Mouse (Mus musculus) lung, postnatal 25 days (tissue): ENCODE measurements around the gene Ninl.
"Not testable (repeated sequence)": the region's sequence is repeated elsewhere in the genome, so short reads cannot be mapped to it uniquely, and the experiment has no call there.

Experiments
- DNase-seq: peaks from one replicate; pipeline ENCODE4 v3.0.0; 2022; ENCODE audit warnings: low spot score

The Ninl gene

DNA sequence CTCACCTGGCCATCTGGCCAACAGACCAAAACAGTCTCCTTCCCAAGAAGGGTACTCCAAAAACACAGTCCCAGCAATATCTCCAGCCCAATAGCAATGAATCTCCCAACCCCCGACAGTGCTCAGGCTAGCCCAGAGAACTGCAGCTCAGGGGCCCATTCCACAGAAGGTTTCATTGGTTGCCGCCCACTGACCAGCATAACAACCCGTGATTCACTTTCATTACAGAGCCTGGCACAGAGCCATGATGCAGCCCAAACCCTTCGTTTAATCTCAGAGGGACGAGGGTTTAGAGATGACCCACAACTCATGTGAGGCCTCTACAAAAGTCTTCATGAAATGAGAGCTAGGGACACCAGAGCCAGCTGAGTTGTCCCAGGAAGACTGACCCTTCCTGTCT, 90.4 kb downstream of the Ninl start:
- no peak for DNase-seq

DNA sequence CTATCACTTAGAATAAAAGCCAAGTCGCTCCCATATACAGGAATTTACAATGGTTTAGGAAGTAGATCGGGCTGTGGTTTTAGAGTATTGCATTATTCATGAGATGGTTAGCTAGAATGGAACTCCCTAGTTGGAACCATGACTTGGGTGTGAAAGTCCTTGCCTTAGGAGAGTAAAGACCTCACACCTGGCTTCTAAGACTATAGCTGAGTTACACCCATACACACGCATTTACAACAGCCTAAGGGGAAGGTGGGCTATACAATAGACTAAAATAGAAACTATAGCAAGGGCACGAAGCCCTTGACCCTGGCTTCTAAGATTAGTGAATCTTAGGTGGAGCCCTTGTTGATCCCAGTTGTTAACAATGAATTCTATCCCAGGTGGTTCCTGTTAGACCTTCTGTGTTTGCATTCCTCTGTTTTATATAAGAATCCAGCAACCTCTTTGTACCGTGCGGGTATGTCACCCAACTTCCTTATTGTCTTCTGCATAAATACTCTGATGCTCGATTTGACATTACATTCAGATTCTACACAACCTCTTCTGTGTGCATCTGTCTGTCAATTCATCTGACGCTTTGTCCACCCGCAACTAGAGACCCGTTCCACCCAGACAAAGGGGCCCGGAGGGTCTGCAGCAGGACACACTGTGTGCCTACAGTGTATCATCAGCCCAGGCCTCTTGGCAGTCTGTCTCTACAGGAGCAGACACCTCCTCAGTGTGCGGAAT, 91.1 kb downstream of the Ninl start:
- DNase-seq = not testable (repeated sequence)

DNA sequence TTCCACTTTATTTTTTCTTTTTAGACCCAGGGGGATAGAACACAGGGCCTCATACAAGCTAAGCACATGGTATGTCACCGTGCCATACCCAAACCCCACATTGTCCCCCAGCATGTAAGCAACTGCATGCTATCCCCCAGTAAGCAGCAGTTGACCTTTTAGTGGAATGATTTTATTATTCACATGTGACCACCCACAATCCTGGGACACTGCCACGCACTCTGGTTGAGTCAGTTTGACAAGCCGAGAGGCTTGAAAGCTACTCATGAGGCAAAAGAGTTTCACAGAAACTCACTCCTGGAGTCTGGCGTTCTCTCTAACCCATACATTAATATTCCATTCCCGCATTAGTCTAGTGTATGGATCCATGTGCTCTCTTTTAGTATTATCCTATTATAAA, 91.8 kb downstream of the Ninl start:
- DNase-seq = not testable (repeated sequence)

GRCm38 (mm10) chr2:150944017-150944416, 95.2 kb downstream of the Ninl start:
- no peak for DNase-seq

DNA sequence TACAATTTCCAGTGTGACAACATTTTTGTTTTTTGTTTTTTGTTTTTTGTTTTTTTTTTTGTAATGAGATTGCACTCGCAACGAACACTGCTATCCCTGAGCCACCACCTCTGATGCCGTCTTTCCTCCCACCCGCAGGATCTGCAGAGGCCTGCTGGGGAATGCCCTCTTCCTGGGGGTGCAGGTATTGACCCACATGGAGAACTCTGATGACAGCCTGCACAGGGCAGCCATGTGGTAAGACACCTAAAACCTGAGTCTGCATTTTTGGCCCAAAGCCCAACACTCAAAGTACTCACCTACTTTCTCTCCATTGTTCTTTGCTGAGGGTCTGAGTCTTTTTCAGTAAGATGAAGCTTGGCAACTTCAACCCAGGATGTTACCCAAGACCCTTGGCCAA, 104.5 kb downstream of the Ninl start:
- no peak for DNase-seq

- DNase-seq = no peak
Measured at GRCm38 (mm10) chr2:150933482-150933881, 105.7 kb downstream of the Ninl start.

- DNase-seq = no peak
Measured at GRCm38 (mm10) chr2:150930806-150931205, 108.4 kb downstream of the Ninl start.

DNA sequence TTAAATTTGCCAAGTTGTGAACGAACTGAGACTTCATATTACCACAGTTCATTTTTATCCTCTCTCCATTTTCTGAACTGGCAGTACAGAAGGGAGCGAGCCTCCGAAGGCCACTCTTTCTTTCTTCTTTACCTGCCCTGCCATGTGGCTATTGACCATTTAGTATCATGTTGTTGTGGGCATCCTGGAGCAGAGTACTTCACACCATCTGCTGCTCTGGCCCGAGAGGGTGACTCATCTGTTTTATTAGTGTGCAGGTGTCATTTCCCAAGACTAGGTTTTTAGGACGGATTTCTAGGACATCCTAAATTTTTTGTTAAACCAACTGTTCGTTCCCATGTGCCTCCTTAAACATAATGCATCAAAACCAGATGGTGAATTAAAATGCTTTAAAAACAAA, 110.0 kb downstream of the Ninl start:
- no peak for DNase-seq

- no peak for DNase-seq
Measured at GRCm38 (mm10) chr2:150927038-150927720, 112.0 kb downstream of the Ninl start.

GRCm38 (mm10) chr2:150923505-150923904, 115.7 kb downstream of the Ninl start:
- DNase-seq = no peak

DNA sequence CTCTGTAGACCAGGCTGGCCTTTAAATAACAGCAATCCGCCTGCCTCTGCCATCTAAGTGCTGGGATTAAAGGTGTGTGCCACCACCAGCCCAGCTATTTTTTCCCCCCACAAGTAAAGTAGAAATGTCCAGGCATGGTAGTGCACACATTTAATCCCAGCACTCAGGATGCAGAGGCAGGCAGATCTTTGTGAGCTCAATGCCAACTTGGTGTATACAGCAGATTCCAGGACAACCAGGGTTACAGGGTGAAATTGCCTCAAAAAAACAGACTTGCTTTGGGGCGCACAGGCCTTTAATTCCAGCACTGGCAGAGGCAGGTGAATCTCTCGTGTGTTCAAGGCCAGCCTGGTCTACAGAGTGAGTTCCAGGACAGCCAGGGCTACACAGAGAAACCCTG, 116.2 kb downstream of the Ninl start:
- DNase-seq = no peak

DNA sequence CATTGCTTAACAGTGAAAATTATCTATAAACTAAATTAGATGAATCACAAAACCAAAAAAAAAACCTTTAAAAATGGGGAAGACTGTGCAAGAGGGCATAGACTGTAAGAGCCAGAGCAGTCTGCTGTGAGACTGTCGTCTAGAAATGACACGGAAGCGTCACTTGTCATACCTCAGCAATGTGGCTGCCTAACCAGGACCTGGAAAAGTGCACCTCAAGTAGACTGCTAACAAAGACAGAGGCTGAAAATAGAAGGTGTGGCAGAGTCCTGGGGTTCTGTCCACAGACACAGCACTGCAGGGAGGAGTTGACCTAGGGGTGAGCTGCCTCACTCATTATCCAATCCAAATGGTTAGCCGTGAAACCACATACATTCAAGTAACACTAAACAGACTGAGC, 117.0 kb downstream of the Ninl start:
- no peak for DNase-seq

GRCm38 (mm10) chr2:150921697-150922096, 117.5 kb downstream of the Ninl start:
- no peak for DNase-seq

DNA sequence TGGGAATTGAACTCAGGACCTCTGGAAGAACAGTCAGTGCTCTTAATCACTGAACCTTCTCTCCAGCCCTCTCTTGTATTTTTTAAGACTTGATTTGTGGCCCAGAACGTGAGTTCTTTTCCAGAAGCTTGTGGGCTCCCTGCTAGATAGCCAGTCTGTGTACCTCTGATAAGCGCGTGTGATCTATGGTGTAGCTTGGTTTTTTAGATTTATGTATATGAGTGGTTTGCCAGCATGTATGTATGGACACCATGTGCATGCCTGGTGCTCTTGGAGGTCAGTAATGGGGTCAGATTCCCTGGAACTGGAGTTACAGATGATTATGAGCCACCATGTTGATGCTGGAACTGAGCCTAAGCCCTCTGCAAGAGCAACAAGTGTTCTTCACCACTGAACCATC, 118.6 kb downstream of the Ninl start:
- no peak for DNase-seq

GRCm38 (mm10) chr2:150918720-150919119, 120.5 kb downstream of the Ninl start:
- no peak for DNase-seq

GRCm38 (mm10) chr2:150915786-150916185, 123.4 kb downstream of the Ninl start:
- DNase-seq = no peak

GRCm38 (mm10) chr2:150914781-150915515, 124.2 kb downstream of the Ninl start:
- no peak for DNase-seq

GRCm38 (mm10) chr2:150910295-150910881, 128.8 kb downstream of the Ninl start:
- DNase-seq = no peak

GRCm38 (mm10) chr2:150909429-150910039, 129.6 kb downstream of the Ninl start:
- DNase-seq = peak; percentile 95

GRCm38 (mm10) chr2:150908881-150909280, 130.3 kb downstream of the Ninl start:
- DNase-seq = not testable (repeated sequence)

- no peak for DNase-seq
Measured at GRCm38 (mm10) chr2:150904936-150905450, 134.2 kb downstream of the Ninl start, which contains the start of gene Gins1. Gene Gins1, plus strand, starts transcription at chr2:150905400.
